Mouse (Mus musculus) adrenal gland, adult 8-10 months (tissue): Measurements from ENCODE around the gene Zfp982. TPM values are rescaled to one million over a fixed set of nuclear protein-coding genes. Genes with fewer than 3 reads are reported as not detected.

Source experiments
- total RNA-seq, 4 experiments: library from RNA; stranded (reverse); gene quantifications; 2 replicates each; pipeline ENCODE4 v1.2.4; 2022

The Zfp982 gene
- total RNA-seq, 4 experiments from 2014 or later, result 14.2 to 21.0 (median 17.1) TPM

Other genes with a start within 250 kb of the Zfp982 start
- under 1 TPM in 3 of 4 experiments, not detected in 1; 0.30 to 0.40 (median 0.35) TPM for gene Zfp988, start 186.7 kb upstream of the Zfp982 start, total RNA-seq
- under 1 TPM; 0.30 to 0.55 (median 0.36) TPM for gene Zfp978, start 131.1 kb upstream of the Zfp982 start, total RNA-seq
- 1 to 10 TPM in 1 of 4 experiments, under 1 TPM in 3; 0.26 to 2.0 (median 0.85) TPM for gene Gm16503, start 47.8 kb downstream of the Zfp982 start, total RNA-seq
- gene Zfp985, start 60.9 kb downstream of the Zfp982 start, total RNA-seq, result under 1 TPM; 0.10 to 0.46 (median 0.24) TPM
- 1 to 10 TPM; 2.9 to 4.2 (median 3.2) TPM for gene Zfp979, start 150.1 kb downstream of the Zfp982 start, total RNA-seq
- gene Zfp534, start 210.1 kb downstream of the Zfp982 start, total RNA-seq, result under 1 TPM; 0.10 to 0.20 (median 0.12) TPM